Mouse (Mus musculus) inflammation-experienced regulatory T-cells, adult 6 months (primary cell): ENCODE data around the gene Kcnd3. TPM values are rescaled to one million over a fixed set of nuclear protein-coding genes. Genes with fewer than 3 reads are reported as not detected.

Experiments used
- ATAC-seq: one replicate; pipeline ENCODE4 v1.8.0; 2017
- polyA plus RNA-seq, 3 experiments: library from polyadenylated mRNA; unstranded; fragments of 100-300 nt; shearing (Covaris generic); gene quantifications; one replicate each; pipeline ENCODE4 v1.2.1; 2017

Gene Kcnd3
- polyA plus RNA-seq: not detected

DNA sequence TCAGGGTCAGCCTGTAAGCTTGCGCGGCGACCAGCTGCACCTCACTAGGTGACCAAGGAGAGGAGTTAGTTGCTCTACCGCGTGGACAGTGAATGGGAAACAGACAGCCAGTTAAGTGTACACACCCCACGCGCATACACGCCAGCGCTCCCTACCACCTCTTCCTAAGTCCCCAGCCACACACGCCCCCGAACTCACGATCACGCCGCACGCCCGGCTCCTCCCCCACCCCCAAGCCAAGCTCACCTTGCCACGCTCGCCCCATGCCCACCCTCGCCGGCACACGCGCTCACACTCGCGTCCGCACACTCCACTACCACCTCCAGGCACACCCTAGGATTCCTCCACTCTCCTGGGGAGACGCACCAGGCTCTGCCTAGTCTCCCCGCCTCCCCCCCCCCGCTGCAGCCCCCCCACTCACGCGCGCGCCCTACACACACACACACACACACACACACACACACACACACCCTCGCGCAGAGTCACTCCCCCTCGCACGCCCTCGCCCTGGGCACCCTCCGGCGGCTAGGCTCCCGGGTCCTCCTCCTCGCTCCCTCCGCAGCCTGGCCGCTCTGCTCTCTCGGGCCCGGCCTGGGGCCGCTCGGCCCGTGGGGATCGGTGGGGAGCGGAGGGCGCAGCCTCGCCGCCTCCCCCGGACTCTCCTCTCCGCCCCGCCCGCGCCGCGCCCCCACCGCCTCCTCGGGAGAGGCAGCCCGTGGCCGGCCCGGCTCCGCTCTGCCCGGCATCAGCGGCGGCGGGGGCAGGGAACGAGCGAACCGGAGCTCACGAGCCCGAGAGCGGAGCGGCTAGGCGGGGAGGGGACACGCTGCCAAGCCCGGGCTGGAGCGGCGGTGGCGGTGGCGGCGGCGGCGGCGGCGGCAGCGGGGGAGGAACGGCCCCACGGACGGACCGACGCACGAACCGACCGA, at the start of gene Kcnd3:
TSS of gene Kcnd3 (plus strand) at position 704 of the 929 bp plus-strand sequence.
- ATAC-seq: no peak

DNA sequence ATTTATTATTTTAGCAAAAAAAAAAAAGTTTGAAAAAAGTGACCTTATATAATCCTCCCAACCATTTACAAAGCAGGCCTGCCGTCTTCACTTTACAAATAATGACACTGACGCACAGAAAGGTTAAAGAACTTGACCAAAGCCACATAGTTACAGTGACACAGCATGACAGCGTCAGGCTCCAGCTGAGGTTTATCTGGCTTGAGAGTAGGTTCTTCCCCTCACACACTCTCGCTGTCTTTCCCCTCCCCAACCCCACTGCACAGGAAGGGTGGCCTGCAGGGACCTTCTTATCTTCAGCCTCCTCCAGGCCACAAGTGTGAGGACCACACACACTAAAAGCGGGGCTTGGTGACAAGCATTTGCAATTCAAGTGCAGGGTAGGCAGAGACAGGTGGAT, 49.5 kb upstream of the Kcnd3 start:
- ATAC-seq: no peak

DNA sequence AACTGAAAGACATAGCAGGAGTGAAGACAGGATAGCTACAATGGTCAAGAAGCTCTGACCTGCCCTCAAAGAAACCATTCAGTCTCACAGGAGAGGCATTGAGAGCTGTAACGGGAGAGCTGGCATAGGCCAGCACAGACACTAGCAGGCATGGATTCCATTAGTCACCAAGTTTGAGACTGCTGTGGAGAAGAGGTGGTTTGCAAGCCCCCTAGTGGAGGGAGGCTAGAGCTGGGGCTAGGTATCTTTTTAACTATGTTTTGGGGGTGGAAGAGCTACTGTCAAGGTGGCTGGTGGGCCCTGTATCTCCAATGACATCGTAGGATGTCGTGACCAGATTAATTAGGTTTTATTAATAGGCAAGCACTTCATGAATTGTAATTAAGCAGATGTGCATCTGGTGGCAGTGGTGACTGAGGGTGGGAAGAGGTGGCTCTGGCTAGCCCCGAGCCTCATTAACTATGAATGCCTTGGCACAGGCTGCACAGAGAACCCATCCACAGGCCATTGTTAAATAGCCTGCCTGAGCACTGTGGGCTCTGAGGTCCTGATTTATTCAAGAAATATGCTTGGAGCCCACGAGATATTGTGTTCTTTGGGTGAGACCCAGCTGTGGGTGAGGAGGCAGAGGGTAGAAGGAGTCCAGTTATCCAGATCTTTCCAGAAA, 48.6 kb upstream of the Kcnd3 start:
- no peak for ATAC-seq

GRCm38 (mm10) chr3:105404077-105404446, 48.1 kb upstream of the Kcnd3 start:
- no peak for ATAC-seq

DNA sequence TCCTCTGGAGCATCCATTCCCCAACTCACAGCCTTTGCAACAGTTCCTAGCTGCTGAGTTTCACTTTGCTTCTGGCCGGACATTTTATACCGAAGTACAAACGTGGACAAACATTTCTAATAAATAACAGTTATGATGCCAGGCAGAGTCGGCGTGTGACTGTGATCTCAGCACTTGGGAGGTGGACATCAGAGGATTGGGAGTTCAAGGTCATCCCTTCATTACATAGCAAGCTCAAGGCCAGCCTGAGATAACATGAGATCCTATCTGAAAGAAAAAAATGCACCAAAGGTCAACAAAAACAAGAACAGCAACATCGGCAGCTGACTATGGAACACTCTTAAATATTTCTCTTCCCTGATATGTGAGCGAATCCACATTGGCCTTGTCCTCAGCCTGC, 46.6 kb upstream of the Kcnd3 start:
- ATAC-seq: no peak

GRCm38 (mm10) chr3:105406036-105406435, 46.1 kb upstream of the Kcnd3 start:
- no peak for ATAC-seq

DNA sequence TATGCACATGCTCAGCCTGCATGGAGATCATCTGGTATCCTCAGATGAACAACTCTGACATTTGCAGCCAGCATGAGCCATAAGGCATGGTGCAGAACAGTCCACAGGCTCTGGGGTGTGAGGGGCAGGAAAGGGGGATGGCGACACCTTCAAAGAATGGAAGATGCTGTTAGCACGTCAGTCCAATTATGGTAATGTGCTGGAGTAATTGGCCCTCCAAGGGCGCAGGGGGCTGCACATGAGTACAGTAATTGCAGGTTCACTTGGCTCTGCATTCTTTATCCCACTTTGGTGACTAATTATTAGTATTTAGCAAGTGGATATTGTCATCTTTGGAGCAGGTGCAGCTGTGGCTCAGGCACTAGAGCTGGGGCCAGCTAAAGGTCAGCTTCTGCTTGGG, 43.9 kb upstream of the Kcnd3 start:
- ATAC-seq: no peak

DNA sequence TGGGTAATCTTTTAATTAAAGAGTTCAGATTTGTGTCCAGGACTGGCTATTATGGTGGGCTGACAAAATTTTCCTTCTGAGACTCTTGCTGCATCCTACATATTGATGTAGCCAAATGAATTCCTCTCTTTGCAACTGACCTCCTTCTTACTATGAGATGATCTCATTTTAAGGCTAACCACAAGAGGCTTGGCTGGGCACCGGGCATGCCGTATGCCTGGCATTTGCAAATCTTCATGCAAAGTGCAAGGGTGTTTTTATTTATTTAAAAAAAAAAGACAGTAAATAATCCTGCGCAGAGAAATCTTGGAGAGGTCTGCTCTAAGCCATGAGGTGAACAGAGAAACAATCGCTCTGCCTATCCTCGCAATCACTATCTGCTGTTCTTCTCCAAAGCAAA, 41.3 kb upstream of the Kcnd3 start:
- ATAC-seq: no peak

- no peak for ATAC-seq
Measured at GRCm38 (mm10) chr3:105411776-105412175, 40.4 kb upstream of the Kcnd3 start.

DNA sequence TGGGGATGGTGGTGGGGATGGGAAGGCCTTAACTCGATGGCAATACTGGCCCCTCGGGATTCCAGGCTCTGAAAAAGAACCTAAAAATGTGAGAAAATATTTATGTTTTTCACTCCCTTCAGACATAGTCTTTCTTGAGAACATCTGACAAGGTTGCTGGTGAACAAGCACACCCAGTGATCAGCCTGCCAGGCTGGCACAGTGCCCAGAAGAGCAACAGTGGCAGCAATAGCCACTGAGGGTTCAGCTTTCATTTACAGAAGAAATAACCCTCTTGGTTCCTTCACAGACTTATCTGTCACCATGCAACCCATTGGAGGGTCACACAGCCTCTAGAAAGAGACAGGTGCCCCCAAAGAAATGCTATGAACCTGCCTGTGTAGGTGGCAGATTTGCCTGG, 39.9 kb upstream of the Kcnd3 start:
- ATAC-seq: no peak

- ATAC-seq: no peak
Measured at GRCm38 (mm10) chr3:105412681-105413080, 39.4 kb upstream of the Kcnd3 start.

DNA sequence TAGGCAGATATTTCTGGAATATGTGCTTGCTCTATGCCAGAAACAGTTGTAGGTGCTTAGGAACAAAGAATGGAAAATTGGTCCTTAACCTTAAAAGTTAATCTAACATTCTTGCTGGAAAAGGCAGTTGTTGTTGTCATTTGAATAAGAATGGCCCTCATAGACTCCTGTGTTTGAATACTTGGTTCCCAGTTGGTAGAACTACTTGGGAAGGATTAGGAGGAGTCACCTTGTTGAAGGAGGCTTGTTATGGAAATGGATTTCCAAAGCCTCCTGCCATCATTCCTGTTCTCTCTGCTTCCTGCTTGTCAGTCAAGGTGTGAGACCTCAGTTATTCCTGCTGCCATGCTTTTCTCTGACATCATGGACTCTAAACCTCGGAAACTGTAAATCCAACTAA, 33.7 kb upstream of the Kcnd3 start:
- no peak for ATAC-seq

DNA sequence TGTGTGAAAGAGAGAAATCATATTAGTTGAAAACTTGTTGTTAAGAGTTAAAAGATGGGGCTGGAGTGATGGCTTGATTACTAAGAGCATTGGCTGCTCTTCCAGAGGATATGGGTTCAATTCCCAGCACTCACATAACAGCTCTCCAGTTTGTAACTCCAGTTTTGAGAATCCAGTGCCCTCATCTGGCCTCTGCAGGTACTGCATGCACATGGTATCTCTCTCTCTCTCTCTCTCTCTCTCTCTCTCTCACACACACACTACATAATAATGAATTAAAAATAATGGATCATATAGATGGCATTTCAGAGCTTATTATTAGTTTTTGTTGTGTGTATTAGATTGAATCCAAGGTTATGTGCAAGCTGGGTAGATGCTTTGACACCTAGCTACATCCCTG, 29.7 kb upstream of the Kcnd3 start:
- no peak for ATAC-seq

DNA sequence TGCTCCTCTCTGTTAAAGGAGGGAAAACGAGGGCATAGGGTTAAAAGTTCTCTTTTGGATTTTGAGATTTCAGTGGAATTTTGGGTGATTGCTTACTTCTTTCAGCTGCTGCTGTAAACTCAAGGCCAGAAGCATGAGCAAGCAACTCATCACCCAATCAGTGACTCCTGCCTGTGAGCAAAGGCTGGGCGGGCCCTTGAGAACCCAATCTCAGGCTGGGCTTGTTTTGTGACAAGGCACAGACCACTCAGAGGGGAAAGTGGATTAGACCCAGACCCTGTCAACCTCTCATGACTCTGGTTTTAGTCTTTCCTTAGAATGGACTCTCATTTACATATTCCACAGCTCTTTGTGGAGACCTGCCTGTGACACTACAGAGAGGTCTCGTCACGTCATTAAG, 28.7 kb upstream of the Kcnd3 start:
- no peak for ATAC-seq

DNA sequence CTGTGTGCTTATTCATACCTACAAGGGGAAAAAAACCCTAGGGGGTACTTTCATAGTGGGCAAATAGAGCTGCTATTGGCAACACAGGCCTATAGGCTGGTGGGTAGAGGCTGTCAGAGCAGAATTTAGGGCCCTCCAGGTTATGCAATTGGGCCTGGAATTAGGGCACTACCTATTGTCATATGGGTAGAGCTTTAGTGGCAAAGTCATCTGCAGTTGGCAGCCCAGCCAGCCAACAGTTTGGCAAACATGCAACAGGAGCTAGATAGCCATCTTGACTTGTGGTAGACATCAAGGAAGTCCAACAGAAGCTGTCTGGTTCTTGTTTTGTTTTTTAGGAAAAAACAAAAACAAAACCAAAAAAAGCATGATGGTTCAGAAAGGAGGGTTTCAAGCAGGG, 23.5 kb upstream of the Kcnd3 start:
- no peak for ATAC-seq

DNA sequence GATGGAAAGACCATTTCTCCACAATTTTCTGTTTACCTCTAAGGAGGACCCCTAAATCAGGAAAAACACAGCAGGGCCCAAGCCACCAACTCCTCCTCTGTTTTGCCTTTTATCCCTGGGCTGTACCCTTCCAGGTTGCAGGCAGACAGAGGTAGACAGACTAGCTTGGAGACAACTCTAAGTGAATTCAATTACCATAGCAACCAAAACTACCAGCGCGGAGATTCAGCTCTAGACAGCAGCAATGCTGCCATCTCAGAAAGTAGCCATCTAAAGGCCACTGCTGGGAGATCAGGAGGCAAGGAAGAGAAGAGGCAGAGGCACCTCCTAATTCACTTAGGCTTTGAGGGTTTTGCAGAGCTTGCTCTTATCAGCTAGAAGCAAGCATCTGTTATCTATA, 15.7 kb upstream of the Kcnd3 start:
- no peak for ATAC-seq

DNA sequence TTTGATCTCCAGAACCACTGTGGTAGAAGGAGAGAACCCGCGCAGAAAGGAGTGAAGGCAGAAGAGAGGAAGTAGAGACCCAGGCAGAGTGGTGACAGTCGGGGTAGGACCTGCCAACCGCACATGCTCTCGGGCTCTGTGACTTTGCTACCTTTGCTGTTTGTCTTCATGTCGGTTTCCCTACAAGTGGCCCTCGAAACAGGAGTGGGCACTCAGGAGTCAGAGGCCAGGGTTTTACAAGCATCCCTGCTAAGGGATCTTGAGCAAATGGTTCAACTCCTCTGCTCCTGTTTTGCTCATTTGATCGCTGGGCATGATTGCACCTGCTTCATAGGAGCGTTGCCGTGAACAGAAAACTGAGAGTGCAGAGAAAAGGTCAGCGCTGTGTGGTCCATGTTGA, 15.2 kb upstream of the Kcnd3 start:
- no peak for ATAC-seq

DNA sequence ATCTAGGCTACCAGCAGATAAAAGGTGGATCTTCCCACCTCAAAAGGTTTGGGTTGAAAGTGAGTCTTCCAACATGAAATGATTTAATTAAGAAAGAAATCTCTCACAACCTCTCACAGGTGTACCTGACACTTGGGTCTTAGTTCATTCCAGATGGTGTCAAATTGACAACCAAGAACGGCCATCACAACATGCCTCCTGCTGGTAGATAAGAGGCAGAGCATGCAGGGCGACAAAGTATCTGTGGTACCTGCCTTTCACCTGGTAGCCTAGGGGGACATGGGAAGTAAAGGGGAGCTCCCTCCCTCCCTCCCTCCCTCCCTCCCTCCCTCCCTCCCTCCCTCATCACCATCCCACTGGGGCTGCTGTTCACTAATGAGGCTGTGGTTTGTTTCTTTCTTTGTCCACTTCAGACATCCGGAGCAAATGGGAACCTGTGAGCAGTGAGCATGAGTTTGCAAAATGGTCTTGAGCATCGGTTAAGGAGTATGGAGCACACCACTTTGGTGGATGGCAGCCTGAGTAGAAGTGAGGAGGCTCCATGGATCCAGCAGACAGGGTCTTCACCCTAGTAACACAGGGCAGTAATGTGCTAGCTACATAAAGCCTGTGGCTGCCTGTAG, 11.1 kb upstream of the Kcnd3 start:
- no peak for ATAC-seq

DNA sequence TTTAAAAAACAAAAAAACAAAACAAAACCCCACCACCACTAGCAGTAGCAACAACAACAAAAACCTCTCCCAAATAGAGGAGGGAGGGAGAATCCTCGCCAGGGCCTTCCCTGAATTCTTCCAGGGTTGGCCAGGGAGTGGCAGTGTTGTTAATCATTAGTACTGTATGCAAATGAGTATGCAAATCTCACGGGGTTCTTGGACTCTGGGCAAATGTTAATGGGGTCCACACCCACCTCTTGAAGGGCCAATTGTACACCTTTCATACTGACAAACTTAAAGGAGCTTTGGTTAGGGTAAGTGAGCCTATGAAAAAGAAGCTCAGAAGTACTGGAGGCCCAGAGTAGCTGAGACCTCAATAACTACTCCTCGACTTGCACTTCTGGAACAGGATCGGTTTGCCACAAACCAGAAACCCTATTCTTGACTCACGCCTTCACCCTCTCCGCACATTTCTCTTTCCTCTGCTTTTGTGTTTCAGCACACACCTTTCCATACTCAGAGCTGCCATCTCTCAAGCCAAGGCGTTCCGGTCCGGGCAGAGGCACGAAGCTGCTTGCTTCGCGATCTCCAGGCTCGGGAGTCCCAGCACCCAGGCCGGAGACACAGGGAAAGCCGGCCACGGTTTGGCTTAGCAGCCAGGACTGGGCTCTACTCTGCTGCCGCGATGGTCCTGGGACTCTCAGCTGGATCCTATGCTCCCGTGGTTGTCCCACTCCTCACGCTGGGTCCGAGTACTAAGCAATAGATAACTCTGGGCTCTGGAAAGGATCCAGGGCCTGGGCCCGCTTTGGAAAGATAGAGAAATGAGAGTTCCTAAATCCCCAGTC, 1.3 kb upstream of the Kcnd3 start:
- ATAC-seq: no peak

DNA sequence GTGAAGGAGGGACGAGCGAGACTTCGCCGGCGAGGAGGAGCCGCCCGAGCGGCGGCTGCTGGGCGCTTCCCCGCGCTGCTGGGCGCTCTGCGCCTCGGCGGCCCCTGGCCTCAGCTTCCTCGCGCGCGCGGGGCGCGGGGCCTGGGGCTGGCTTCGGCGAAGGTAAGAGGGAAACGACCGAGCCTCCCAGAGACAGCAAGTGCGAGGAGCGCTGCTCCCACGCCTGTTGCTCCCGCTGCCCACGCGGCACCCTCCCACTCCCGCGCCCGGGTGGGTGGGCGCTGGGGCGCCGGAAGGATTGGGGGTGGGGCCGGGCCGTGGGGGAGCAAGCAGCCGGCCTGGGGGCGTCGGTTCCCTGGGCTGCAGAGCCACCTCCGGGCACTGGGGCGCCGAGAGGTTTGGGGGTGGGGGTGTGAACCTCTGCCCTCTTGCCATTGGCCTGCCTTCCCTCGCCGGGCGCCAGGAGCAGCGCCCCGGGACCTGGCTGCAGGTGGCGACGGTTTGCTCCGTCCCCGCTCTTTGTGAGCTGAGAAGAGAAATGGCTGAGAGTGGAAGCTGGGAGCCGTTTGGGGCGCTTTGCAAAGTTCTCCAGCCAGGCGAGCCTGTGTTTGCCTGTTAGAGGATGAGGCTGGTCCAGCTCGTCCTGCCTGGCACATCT, 555 bp downstream of the Kcnd3 start:
- no peak for ATAC-seq

DNA sequence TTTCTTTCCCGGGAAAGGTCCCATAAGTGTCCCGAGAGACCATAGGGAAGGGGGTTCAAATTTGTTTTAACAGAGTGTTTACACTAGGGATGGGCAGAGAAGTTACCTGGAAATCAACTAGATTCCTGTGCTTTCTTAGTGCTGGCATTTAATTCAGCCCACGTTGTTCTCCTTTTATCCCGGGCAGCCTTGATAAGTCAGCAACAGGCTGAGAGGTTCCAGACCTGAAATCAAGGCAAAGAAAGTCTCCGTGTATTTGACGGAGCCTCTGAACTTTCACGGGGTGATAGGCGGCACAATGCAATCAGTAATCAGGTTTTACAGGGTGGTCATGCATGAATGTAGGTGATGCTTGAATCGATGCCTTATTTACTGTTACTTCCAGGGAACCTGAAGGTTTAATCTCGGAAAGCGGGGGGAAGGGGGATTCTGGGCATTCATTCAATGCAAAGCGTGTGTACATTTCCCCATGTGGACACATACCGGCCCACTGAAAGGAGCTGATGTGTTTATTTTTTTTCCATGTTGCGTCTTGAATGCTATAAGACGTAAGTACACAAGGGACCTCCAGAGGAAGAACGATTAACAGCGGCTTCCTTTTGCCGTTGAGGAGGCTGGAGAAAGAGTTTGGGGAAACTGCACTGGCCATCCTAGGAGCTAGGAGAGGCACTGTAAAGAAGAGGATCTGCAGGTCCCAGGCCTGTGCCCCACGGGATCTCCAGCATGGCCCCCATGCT, 1.3 kb downstream of the Kcnd3 start:
- ATAC-seq: no peak

DNA sequence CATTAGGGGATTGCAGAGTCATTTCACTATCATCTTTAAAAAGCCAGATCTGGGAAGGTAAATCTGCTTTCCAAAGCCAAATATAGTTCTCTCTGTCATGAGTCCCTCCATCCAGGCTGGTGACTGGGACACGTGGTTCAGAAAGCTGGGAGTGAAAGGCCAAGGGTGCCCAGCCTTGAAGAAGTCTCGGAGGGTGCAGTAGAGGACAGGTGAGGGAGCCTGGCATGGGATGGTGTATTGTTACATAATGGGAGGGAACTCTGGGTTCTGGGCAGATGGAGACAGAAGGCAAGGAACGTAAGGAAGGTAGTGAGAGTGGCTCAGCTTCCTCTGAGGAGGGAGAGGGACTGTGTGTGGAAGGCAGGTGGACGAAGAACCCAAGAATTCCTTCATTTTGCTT, 5.5 kb downstream of the Kcnd3 start:
- no peak for ATAC-seq
